Mouse (Mus musculus) liver, adult 2 months (tissue): ENCODE data around the gene Inava.

Experiments used
- CTCF ChIP-seq: fragments of 200-500 bp; IDR thresholded peaks from 2 replicates; pipeline ENCODE4 v1.5.1; 2011; ENCODE audit warnings: low read depth, low read length, control low read depth
- POLR2A ChIP-seq: fragments of 200-500 bp; IDR thresholded peaks from 2 replicates; pipeline ENCODE4 v1.6.1; 2011; ENCODE audit warnings: low read length, control low read depth; ENCODE audit not compliant: insufficient read depth; ENCODE audit errors: extremely low read depth

DNA sequence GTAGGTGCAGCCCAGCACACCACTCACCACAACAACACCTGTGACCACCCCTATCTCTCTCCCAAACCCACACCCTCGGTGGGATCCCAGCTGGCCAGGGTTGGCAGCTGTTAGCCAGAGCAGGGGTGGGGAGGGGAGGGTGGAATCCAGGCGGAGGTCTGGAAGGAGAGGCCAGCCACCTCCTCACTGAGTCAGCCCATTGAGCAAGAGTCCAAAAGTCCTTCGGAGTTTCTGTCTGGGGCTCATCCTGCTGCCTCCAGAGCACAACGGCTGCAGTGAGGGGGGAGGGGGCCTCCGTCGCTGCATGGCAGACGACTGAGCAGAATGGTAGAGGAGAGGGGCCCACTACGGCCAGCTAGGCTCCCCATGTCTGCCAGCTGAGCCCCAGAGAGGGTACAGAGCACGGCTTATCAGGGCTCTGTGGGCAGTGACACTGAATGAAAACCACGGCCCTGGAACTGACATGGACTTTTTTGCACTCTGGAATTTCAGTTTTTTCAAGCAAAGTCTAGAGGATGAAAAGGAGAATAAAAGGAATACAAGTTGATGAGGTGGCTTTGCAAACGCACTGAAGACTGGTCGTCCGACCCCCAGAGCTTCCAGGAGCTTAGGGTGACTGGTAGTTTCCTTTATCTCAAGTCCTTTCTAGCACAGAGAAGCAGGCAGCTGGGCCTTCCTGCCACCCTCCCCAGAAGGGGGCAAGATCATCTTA, 5.6 kb downstream of the Inava start:
- TF ChIP-seq CTCF (no peak), POLR2A (0 out of 2 replicates have a peak, but pooled peaks have one; percentile 4)
